Mouse (Mus musculus): ENCODE measurements around the gene Actr6.
"Not testable (repeated sequence)": the region's sequence is repeated elsewhere in the genome, so short reads cannot be mapped to it uniquely, and the experiment has no call there.

Gene Actr6

DNA sequence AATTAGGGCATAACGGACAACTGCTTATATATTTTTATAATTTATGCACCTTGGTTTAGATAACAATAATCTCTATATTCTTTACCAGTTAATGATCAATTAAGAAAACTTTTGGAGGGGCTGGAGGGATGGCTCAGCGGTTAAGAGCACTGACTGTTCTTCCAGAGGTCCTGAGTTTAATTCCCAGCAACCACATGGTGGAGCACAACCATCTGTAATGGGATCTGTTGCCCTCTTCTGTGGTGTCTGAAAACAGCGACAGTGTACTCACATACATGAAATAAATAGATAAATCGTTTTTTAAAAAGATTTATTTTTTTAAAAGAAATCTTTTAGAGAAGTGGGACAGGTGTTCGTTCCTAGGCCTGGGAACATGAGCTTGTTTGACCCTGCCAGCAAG lies 5.0 kb upstream of the Actr6 start:
- DNase-seq, result no peak

DNA sequence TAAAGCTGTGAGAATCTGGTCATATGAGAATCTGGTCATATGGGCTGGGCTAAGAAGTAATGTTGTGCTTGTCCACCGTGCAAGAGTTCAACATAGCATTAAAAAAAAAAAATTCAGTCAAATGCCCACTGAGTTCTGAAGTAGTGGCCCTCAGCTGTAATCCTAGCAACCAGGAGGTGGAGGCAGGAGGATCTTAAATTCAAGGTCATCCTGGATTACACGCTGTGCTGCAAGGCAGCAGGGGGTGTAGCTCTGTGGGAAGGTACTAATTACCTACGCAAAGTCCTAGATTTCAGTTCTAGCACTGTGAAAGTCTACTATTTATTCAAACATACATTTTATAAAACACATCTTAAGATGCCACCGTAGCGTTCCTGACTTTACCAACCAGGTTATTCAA lies 754 bp downstream of the Actr6 start:
- DNase-seq, result no peak

- no peak for DNase-seq
Measured at GRCm38 (mm10) chr10:89730386-89730785, 1.7 kb downstream of the Actr6 start.

- no peak for DNase-seq
Measured at GRCm38 (mm10) chr10:89722247-89723195, 9.6 kb downstream of the Actr6 start.

DNA sequence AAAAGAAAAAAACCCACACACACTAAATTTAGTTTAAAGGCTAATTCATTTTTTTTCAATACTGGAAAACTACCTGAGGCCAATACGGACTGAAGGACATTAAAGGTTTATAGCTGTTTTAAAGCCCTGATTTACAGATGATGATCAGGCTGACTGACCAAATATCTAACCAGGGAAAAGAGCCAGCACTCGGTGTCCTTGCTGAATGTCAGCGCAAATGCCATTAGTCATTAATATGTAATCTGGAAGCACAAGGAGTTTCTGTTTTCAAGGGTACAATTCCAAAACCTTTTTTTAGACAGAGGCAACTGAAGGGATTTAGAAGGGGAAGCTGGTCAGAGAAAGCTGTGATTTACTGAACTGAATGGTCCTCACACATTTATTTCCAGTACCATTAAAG lies 11.3 kb downstream of the Actr6 start:
- DNase-seq, result no peak

GRCm38 (mm10) chr10:89720252-89720651 lies 11.8 kb downstream of the Actr6 start:
- no peak for DNase-seq

GRCm38 (mm10) chr10:89714910-89715309 lies 17.2 kb downstream of the Actr6 start:
- no peak for DNase-seq

GRCm38 (mm10) chr10:89708720-89709119 lies 23.4 kb downstream of the Actr6 start:
- DNase-seq, result no peak

DNA sequence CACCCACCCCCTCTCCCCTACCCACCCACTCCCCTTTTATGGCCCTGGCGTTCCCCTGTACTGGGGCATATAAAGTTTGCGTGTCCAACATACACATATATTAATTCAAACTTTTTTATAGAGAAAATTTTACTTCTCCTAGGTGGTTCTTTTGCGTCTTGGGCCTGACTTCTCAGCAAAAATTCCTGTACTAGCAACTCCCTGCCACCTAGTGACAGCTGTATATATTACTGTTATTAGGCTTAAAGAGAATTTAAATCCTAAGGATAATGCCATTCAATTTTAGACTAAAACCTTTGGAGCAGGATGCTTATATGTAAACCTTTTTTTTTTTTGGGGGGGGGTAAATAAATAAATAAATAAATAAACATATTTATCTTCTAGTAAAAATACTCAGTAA lies 24.7 kb downstream of the Actr6 start:
- no peak for DNase-seq

DNA sequence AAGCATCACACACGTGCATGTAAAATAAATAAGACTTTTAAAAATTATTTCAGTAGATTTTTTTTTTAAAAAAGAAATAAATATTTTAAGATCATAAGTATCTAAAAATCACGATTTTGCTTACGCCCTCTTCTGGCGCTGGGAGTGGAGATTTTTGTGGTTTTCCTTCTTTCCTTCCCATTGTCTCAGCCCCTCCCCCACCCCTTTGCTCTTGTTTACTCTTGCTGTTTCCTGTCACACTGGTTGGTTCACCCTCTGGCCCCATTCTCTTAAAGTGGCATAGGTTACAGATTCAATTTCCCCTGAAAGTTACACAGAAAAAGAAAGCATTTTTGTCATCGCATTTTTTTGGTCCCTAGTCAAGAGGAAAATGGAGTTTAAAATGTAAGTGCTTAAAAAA lies 29.1 kb downstream of the Actr6 start:
- no peak for DNase-seq

DNA sequence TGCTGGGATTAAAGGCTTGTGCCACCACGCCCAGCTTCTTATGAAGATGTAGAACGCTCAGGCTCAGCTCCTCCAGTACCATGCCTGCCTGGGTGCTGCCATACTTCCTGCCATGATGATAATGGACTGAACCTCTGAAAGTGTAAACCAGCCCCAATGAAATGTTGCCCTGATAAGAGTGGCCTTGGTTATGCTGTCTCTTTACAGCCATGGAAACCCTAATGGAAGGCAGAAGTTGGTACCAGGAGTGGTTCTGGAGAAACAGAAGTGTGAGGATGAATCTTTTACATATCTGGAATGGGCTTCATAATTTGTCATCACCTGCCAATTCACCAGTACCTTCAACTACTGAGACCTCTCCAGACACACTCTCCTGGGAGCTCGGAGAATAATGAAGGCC lies 34.1 kb downstream of the Actr6 start:
- DNase-seq, result no peak

DNA sequence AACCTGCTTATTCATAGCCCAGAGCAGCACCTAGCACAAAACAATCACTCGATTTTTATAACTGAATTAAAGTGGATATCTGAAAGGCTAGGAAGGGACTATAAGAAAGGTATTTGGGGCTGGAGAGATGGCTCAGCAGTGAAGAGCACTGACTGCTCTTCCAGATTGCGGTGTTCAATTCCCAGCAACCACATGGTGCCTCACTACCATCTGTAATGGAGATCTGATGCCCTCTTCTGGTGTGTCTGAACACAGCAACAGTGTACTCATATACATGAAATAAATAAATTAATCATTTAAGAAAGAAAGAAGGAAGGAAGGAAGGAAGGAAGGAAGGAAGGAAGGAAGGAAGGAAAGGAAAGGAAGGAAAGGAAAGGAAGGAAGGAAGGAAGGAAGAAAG lies 35.8 kb downstream of the Actr6 start:
- DNase-seq, result not testable (repeated sequence)

DNA sequence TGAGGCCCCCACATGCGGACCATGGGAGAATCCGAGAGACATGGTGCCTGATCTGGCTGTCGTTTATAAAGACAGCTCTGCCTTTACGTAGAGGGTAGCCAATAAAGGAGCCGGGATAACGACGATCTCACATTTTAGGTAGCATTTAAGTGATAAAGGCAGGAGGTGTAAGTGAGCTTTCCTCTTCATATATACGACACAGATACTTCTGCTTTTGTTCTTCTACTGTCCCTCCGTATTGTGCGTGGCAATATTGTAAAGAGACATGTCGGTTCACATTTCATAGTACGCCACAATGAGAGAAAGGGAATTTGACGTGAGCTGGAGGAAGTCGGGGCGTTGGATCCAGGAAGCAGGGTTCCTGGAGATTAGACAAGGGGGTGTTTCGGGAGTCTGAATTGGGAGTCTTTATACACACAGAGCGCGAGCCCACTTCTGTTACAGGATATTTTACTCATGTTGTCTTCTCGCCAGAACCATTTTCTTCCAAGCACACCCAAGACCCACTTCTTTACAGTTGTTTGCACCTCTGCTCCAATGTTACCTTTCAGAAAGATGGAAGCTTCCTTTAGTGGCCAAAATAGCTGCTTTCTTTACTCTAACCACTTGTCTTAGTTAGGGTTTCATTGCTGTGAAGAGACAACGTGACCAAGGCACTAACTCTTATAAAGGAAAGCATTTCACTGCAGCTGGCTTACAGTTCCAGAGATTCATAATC lies 36.7 kb downstream of the Actr6 start:
- DNase-seq, result peak in 1 of 2 experiments; percentile 13

- DNase-seq, result no peak
Measured at GRCm38 (mm10) chr10:89690021-89690420, 42.1 kb downstream of the Actr6 start.

- DNase-seq, result no peak
Measured at GRCm38 (mm10) chr10:89687455-89687854, 44.6 kb downstream of the Actr6 start.

DNA sequence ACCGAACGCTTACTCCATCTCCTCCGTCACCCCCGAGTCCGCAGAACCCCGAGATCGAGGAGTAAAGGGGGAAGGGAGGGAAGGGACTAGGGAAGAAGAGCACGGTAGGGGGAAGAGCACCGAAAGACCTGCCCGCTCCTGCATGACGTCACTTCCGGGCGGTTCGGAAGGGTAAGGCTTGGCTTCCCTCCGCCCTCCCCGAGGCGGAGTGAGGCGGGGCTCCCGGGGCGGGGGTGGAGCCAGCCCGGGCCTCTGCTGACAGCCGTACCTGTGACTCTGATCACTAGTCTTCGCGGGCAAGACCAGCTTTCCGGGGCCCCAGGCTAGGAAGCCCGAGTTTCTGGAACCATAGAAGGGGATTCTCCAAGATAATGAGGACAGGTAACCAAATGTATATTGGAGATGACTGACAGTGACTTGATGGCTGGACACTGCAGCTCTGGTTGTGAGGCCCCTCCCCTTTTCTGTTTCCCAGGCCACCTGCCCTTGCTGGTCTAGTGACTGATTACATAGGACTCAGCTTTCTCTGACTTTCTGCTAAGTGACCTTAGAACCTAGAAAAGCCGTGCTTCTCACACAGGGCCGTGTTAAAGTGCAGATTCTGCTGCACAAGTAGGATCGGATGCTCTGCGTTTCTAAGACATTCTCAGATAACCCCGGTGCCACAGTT lies 45.8 kb downstream of the Actr6 start, which contains the start of gene Scyl2:
TSS of gene Scyl2 (minus strand) at position 147 of the 670 bp plus-strand sequence.
- peak; percentile 91 to 97 for DNase-seq

- no peak for DNase-seq
Measured at GRCm38 (mm10) chr10:89685391-89686138, 46.5 kb downstream of the Actr6 start.

DNA sequence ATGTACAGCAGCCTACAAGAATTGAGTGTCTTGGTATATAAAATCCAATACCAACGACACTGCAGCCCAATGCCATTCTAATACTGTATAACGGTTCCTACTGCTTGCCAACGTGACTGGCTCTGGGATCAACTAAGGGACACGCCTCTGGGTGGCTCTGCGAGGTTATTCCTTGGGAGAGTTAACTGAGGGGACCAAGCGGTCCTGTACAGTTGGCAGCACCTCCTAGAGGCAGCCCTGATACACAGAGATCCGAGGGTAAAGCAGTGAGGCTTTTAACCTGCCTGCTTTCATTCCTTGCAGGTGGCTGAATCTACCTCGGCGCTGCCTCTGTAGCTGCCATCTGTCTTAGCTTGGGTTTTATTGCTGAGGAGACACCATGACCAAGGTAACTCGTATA lies 49.1 kb downstream of the Actr6 start:
- no peak for DNase-seq

DNA sequence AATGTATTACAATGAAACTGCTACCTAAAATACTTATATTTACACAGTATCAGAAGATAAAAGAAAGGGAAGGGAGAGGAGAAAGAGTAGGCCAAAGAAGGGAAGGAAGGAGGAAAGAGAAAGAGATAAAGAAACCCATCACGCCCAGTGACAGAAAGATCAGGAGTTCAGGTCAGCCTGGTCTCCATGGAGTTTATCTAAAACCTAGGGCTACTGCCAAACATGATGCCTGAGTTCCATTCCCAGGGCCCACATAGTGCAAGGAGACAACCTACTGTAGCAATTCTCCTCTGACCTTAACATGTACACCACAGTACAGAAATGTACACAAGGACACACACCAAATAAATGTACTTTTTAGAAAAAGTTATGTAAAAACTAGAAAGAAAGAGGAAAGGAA lies 49.9 kb downstream of the Actr6 start:
- DNase-seq, result no peak

GRCm38 (mm10) chr10:89681706-89682105 lies 50.4 kb downstream of the Actr6 start:
- no peak for DNase-seq

DNA sequence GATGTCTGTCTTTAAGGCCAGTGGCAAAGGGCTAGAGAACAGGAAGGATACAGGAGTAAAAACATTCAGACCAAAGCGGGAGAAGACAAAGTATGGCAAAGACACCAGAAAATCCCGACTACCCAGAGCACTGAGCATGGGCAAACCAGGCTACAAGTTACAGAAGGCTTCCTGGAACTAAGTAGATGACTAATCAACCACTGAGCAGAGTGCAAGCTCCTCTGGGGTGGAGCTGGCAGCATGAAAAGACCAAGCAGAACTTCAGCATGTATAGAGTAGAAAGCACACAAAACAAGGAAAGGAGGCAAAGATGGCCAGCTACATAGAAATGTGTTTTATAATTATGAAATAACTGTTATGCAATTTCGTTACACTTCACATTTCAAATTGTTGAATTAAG lies 51.6 kb downstream of the Actr6 start:
- DNase-seq, result no peak

GRCm38 (mm10) chr10:89679448-89679847 lies 52.6 kb downstream of the Actr6 start:
- DNase-seq, result no peak

- DNase-seq, result no peak
Measured at GRCm38 (mm10) chr10:89678054-89678453, 54.0 kb downstream of the Actr6 start.

Measured in spleen, adult 18-20 months (tissue).